Mouse (Mus musculus): ENCODE data around the gene Ildr2. TPM values are rescaled to one million over a fixed set of nuclear protein-coding genes. Genes with fewer than 3 reads are reported as not detected.

The Ildr2 gene
- polyA plus RNA-seq, 1 experiment from 2014 or later = 0.07 TPM

- peaks cover 49% of the 10 kb centered on the region for H3K27me3 ChIP-seq (ENCODE audit: insufficient read depth, low read length)
- ATAC-seq (no peak), DNase-seq (no peak)
- no peaks in the 10 kb centered on the region for H3K9me3 ChIP-seq (ENCODE audit: low read length)
- no peaks in the 10 kb centered on the region for H3K4me1 ChIP-seq (ENCODE audit: insufficient read depth)
- H3K9ac ChIP-seq (replicated peaks) = no peak overlapping the region
- H3K27ac ChIP-seq (ENCODE audit: low read depth) = no peak overlapping the region
- 69% methylated on average over 5 of the region's 5 CpGs for WGBS (ENCODE audit: insufficient replicate concordance)
- no peak overlapping the region for H3K4me2 ChIP-seq (ENCODE audit: low read depth, low read length)
- H3K36me3 ChIP-seq (replicated peaks; ENCODE audit: insufficient read depth, low read length) = no peaks in the 10 kb centered on the region
- no peak overlapping the region for H3K4me3 ChIP-seq (ENCODE audit: low read depth, low read length)
- no peak for TF ChIP-seq CTCF (IDR thresholded peaks at IDR 0.05; ENCODE audit: low read depth)
- TF ChIP-seq EP300 (IDR thresholded peaks at IDR 0.05; ENCODE audit: low read depth) = no peak
These were observed 57.2 kb downstream of the Ildr2 start for GRCm38 (mm10) chr1:166311151-166311550.

- Histone ChIP-seq H3K27me3 (ENCODE audit: insufficient read depth, low read length) (peaks cover 31% of the 10 kb centered on the region), H3K9me3 (ENCODE audit: low read length) (no peaks in the 10 kb centered on the region), H3K9ac (replicated peaks) (no peak overlapping the region), H3K27ac (ENCODE audit: low read depth) (no peak overlapping the region), H3K36me3 (replicated peaks; ENCODE audit: insufficient read depth, low read length) (no peaks in the 10 kb centered on the region), H3K4me3 (ENCODE audit: low read depth, low read length) (no peak overlapping the region), H3K4me2 (ENCODE audit: low read depth, low read length) (no peak overlapping the region), H3K4me1 (ENCODE audit: insufficient read depth) (no peaks in the 10 kb centered on the region)
- ATAC-seq (no peak), DNase-seq (no peak)
- WGBS (ENCODE audit: insufficient replicate concordance) = 67% methylated on average over 1 of the region's 1 CpGs
- TF ChIP-seq EP300 (IDR thresholded peaks at IDR 0.05; ENCODE audit: low read depth) (no peak), CTCF (IDR thresholded peaks at IDR 0.05; ENCODE audit: low read depth) (no peak)
These were observed 59.7 kb downstream of the Ildr2 start for GRCm38 (mm10) chr1:166313637-166314036.

- 67% methylated on average over 4 of the region's 4 CpGs for WGBS (ENCODE audit: insufficient replicate concordance)
These were observed 61.8 kb downstream of the Ildr2 start for GRCm38 (mm10) chr1:166315706-166316105.

GRCm38 (mm10) chr1:166319132-166319698 is 65.3 kb downstream of the Ildr2 start:
- peak; percentile 55 for DNase-seq
- Histone ChIP-seq H3K27ac (ENCODE audit: low read depth) (no peak overlapping the region), H3K4me3 (ENCODE audit: low read depth, low read length) (no peak overlapping the region), H3K4me1 (ENCODE audit: insufficient read depth) (no peaks in the 10 kb centered on the region), H3K9me3 (ENCODE audit: low read length) (no peaks in the 10 kb centered on the region), H3K27me3 (ENCODE audit: insufficient read depth, low read length) (no peaks in the 10 kb centered on the region), H3K4me2 (ENCODE audit: low read depth, low read length) (no peak overlapping the region), H3K9ac (replicated peaks) (no peak overlapping the region), H3K36me3 (replicated peaks; ENCODE audit: insufficient read depth, low read length) (no peaks in the 10 kb centered on the region)
- TF ChIP-seq EP300 (IDR thresholded peaks at IDR 0.05; ENCODE audit: low read depth) (no peak), CTCF (IDR thresholded peaks at IDR 0.05; ENCODE audit: low read depth) (peak; percentile 77)
- 20% methylated on average over 4 of the region's 4 CpGs for WGBS (ENCODE audit: insufficient replicate concordance)
- ATAC-seq = peak; percentile 23; the same call in 1 of the 2 replicates

More at GRCm38 (mm10) chr1:166315706-166316105, 61.8 kb downstream of the Ildr2 start:
- DNase-seq = no peak
- TF ChIP-seq CTCF (IDR thresholded peaks at IDR 0.05; ENCODE audit: low read depth) = no peak
- no peak for TF ChIP-seq EP300 (IDR thresholded peaks at IDR 0.05; ENCODE audit: low read depth)
- Histone ChIP-seq H3K4me2 (ENCODE audit: low read depth, low read length) (no peak overlapping the region), H3K4me1 (ENCODE audit: insufficient read depth) (no peaks in the 10 kb centered on the region), H3K9me3 (ENCODE audit: low read length) (no peaks in the 10 kb centered on the region), H3K27me3 (ENCODE audit: insufficient read depth, low read length) (peaks cover 11% of the 10 kb centered on the region; the same call in 1 of the 2 replicates), H3K27ac (ENCODE audit: low read depth) (no peak overlapping the region), H3K9ac (replicated peaks) (no peak overlapping the region), H3K4me3 (ENCODE audit: low read depth, low read length) (no peak overlapping the region), H3K36me3 (replicated peaks; ENCODE audit: insufficient read depth, low read length) (no peaks in the 10 kb centered on the region)
- ATAC-seq = no peak

- Histone ChIP-seq H3K9ac (replicated peaks) (no peak overlapping the region), H3K9me3 (ENCODE audit: low read length) (no peaks in the 10 kb centered on the region), H3K27ac (ENCODE audit: low read depth) (no peak overlapping the region), H3K4me2 (ENCODE audit: low read depth, low read length) (no peak overlapping the region), H3K4me3 (ENCODE audit: low read depth, low read length) (no peak overlapping the region), H3K27me3 (ENCODE audit: insufficient read depth, low read length) (no peaks in the 10 kb centered on the region), H3K4me1 (ENCODE audit: insufficient read depth) (no peaks in the 10 kb centered on the region), H3K36me3 (replicated peaks; ENCODE audit: insufficient read depth, low read length) (no peaks in the 10 kb centered on the region)
- WGBS (ENCODE audit: insufficient replicate concordance) = 70% methylated on average over 3 of the region's 3 CpGs
- no peak for TF ChIP-seq CTCF (IDR thresholded peaks at IDR 0.05; ENCODE audit: low read depth)
- no peak for TF ChIP-seq EP300 (IDR thresholded peaks at IDR 0.05; ENCODE audit: low read depth)
- DNase-seq = no peak
- no peak for ATAC-seq
These were observed 72.5 kb downstream of the Ildr2 start for GRCm38 (mm10) chr1:166326421-166326820.

GRCm38 (mm10) chr1:166330752-166331151 is 76.8 kb downstream of the Ildr2 start:
- DNase-seq (no peak), ATAC-seq (no peak)
- Histone ChIP-seq H3K27ac (ENCODE audit: low read depth) (no peak overlapping the region), H3K4me1 (ENCODE audit: insufficient read depth) (no peaks in the 10 kb centered on the region), H3K9me3 (ENCODE audit: low read length) (no peaks in the 10 kb centered on the region), H3K9ac (replicated peaks) (no peak overlapping the region), H3K27me3 (ENCODE audit: insufficient read depth, low read length) (no peaks in the 10 kb centered on the region), H3K4me3 (ENCODE audit: low read depth, low read length) (no peak overlapping the region), H3K36me3 (replicated peaks; ENCODE audit: insufficient read depth, low read length) (no peaks in the 10 kb centered on the region), H3K4me2 (ENCODE audit: low read depth, low read length) (no peak overlapping the region)
- 66% methylated on average over 3 of the region's 3 CpGs for WGBS (ENCODE audit: insufficient replicate concordance)
- no peak for TF ChIP-seq CTCF (IDR thresholded peaks at IDR 0.05; ENCODE audit: low read depth)
- TF ChIP-seq EP300 (IDR thresholded peaks at IDR 0.05; ENCODE audit: low read depth) = no peak
